Mouse (Mus musculus) mature B cell (primary cell): ENCODE results near the gene Rufy2.

Experiments used
- in situ Hi-C: fragments of 300-500 bp; cut with MboI; formaldehyde crosslinking; loops from 2 replicates; pipeline ENCODE4 v1.14.3; 2019

Rufy2 gene

DNA sequence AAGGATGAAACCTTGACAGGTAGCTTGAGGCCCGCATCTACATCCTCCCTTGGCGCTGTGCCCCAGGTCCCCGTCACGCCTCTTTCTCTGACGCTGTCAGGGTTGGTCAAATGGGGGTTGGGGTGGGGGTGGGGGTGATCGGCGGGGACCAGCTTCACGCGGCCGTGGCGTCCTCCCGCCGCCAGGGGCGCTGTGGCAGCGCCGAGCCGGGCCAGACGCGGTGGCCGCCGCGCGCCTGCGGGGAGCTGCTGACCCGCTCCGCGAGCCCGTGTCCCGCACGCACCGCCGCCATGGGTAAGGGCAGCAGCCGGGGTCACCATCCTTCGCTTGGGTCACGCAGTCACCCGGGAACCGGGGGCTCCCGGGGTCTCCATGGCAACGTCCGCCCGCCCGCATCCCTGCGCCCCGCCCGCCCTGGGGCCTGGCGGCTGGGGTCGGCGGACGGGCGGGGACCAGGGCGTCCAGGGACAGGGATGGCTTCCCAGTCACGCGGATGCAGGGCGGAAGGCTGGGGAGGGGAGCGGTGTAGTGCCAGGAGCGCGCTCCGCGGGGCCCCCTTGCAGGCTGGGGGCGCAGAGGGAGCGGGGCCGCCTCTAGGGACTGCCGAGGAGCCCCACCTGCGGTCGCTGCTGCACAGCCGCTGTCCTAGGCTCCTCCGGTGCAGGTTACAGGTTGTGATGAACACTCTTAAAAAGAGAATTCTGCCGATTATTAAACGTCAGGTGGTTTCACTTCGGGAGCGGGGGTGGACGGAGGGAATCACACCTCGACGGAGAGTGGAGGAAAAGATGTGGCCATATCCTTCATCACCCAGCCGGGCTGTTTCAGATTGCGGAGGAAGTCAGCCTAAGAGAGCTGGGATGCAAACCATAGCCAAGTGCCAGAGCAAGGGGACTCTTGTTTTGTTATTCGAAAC is at the start of gene Rufy2:
Gene Rufy2 (plus strand): TSS at position 185 of the 916 bp plus-strand sequence.
- in situ Hi-C loops = no loop called here

DNA sequence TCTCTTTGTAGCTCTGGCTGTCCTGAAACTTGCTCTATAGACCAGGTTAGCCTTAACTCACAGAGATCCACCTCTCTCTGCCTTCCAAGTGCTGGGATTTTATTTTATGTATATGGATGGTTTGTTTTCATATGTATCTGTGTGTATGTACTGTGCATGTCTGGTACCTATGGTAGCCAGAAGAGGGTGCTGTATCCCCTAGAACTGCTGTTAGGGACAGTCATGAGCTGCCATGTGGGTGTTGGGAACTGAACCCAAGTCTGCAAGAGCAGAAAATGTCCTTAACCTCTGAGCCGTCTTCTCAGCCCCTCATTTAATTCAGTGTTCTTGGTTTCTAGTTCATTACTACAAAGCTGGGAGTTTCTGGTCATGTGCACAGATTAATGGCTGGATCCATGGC is 47.6 kb upstream of the Rufy2 start:
- in situ Hi-C loops = no loop called here

DNA sequence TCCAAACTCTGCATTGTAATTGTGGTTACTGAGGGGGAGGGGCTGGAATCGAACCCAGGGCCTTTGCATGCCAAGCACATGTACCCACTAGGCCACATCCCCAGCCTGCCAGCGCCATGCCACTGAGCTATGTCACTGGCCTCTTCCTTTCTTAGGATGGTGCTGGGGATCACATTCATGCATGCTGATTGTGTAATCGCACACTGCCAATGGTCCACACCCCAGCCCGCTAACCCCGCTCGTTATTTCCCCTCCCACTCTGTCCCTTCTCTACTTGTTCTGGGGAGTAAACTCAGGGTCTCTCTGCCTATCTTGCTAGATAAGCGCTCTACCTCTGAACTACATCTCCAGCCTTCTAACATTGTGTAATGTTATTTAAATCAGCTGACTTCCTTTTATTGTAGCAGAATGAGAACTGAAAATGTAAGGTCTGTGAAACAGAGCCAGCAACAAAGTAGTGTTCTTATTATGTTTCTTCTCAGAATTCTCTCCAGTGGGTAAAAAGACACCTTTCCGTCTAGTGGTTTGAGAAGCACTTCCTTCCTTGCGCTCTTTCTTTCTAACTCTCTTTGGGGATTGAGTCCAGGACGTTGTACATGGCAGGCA is 34.9 kb upstream of the Rufy2 start:
- in situ Hi-C loops = no loop called here

DNA sequence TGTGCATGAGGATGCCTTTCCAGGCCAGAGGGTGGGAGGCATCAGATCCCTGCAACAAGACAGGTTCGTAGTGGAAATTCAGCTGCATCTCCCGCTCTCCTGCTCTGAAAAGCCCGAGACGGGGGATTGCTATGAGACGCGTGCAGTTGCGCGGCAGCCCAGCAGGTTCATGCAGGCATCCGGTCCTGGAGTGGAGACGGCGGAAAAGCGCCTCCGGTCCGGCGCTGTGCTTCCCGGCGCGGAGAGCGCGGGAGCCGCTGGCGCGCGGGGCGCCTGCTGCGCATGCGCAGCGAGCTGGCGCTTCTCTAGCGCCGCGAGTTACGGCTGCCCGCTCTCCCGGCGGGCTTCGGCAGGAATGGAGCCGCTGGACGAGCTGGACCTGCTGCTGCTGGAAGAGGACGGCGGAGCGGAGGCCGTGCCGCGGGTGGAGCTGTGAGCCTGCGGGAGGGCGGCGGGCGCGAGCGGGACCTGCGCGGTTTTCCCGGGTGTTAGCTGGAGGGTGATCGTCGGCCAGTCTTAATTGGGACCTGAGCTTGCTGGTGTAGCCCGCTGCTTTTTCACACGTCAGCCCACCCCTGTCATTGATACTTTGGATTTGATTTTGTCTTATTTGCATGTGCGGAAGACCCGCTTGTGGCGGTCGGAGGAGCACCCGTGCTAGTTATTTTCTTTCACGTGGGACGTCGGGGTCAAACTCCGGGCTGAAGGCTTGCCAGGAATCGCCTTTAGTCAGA is 33.1 kb upstream of the Rufy2 start, which contains the start of gene Dna2:
Gene Dna2 (plus strand): TSS at position 289 of the 734 bp plus-strand sequence.
- in situ Hi-C loops = no loop called here

DNA sequence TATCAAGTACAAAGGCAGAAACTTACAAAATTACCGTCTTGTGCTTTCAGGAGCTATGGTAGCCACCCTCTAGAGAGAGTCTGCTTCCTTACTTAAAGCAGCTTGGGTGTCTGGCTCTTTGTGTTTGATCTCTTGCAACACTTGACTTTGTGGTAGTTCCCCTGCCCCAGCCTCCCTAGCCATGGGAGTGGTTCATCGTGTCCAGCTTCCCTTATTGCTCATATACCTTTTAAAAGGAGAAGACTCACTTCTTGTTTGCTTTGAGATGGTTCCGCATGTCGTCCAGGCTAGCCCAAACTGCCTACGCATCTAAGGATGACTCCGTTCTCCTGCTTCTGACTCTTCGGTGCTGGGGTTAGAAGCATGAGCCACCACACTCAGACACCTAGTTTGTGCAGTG is 31.5 kb upstream of the Rufy2 start:
- in situ Hi-C loops = no loop called here

DNA sequence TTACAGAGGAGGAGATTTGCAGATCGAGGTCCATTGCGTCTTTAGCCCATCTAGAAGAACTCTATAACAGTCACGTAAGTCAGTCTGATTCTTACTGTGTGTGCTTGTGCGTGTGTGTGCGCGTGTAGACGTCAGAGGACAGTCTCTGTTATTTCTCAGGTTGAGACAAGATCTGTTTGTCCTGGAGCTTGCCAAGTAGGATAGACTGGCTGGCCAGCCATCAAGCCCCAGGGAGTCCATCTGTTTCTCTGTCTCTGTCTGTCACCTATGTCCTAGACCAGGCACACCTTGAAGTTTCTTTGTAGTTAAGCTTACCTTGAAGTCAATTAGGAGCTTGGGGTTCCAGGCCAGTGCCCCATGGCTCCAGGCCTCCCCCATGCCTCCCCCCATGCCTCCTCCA is 16.1 kb upstream of the Rufy2 start:
- in situ Hi-C loops = no loop called here

DNA sequence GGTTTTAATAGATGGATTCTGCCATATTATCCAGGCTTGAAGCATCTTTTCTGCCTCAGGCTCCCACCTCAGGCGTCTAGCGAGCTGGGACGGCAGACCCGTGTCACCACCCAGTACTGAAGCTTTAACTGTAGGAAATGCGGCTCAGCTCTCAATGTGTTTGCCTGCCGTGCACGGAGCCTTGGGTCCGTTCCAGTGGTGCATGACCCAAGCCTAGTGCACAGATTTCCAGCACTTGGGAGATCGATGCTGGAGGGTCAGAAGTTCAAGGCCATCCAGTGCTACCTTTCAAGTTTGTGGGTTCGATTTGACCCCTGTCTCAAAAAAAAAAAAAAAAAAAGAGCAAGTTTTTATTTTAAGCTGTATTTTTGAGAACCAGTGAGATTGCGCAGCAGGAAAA is 14.2 kb upstream of the Rufy2 start:
- in situ Hi-C loops = no loop called here

DNA sequence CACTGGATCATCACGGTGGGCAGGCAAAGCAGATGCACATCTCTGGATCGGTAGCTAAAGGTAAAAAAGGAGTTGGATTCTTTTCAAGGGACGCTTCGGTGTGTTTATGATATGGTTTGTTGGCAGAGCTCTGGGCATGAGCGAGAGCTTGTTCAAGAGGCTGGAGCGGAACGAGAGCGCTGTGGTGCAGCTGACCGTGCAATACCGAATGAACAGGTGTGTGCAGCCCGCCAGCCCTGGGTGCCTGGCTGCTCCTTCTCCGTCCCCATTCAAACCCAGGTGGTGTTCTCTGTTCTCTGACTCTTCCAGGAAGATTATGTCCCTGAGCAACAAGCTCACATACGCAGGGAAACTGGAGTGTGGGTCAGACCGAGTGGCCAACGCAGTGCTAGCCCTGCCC is 13.7 kb upstream of the Rufy2 start:
- in situ Hi-C loops = no loop called here

DNA sequence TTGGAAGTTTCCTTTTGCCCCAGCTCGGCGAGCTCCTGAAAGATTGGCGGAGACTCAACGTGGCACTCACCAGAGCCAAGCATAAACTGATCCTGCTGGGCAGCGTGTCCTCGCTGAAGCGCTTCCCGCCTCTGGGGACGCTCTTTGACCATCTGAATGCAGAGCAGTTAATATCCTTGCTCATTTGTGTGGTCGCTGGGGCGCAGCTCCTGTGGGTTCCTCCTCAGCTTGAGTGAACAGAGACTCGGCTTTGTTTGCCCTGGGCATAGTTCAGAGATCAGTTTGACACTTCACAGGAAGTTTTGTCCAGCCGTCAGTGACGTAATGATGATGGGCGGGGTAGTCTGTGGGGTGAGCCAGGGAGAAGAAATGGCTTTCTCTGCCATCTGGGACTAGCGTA is 8.2 kb upstream of the Rufy2 start:
- in situ Hi-C loops = no loop called here

DNA sequence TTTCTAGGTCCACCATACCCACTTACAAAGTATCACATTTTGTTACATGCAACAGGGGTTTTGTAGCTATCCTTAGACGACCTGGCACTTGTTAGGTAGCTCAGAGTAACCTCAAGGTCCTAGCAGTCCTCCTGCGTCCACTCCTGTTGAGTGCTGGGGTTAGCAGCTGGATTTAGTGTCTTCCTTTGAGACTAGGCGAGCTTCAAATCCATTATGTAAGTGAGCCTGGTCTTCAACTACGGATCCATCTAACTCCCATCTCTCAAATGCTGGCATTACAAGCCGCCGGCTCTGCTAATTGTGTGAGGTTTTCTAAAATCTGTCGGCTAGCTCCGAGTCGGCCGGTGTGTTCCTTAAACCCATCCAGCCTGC is 370 bp upstream of the Rufy2 start:
- in situ Hi-C loops = no loop called here

DNA sequence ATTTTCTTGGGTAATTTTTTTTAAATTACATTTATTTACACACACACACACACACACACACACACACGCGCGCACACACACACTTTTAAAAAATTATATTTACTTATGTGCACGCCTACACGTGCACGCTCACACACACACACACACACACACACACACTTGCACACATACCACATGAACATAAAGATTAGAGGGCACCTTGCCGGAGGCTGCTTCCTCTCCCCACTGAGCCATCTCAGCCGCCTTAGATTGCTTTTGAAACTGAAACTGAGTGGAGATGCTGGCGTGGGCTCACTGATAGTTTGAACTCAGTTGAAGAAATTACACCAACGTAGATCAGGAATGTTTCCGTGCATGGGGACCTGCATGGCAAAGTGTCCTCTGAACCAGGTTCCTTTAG is 4.0 kb downstream of the Rufy2 start:
- in situ Hi-C loops = no loop called here

DNA sequence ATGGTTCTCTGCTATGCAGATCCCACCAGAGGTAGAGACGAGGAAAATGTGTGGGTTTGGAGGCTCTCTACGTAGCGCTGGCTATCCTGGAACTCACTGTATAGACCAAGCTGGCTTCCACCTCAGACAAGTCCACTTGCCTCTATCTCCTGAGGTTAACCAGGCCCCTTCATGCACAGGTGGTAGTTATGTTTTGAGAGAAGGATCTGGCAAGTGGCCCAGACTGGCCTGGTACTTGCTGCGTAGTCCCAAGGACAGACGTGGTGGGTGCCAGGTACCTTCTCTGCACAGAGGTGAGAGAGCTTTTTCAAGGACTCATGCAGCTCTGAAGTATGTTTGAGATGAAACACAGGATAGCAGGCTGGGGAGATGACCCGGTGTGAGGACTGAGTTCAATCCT is 4.5 kb downstream of the Rufy2 start:
- in situ Hi-C loops = no loop called here

DNA sequence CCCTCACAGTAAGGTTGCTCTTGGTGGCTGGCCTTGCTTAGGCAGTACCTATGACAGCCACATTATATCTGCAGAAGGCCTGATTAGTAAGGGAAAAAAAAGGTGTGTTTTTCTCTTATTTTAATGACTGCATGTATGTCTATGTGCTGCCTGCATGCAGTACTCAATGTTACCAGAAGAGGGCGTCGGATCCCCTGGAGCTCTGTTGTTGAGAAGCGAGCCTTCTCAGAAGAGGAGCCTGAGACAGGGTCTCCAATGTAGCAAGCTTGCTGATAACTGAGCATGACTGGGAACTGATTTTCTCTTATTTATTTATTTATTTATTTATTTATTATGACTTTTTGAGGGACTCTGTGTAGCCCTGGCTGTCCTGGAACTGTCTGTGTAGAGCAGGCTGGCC is 7.3 kb downstream of the Rufy2 start:
- in situ Hi-C loops = no loop called here

DNA sequence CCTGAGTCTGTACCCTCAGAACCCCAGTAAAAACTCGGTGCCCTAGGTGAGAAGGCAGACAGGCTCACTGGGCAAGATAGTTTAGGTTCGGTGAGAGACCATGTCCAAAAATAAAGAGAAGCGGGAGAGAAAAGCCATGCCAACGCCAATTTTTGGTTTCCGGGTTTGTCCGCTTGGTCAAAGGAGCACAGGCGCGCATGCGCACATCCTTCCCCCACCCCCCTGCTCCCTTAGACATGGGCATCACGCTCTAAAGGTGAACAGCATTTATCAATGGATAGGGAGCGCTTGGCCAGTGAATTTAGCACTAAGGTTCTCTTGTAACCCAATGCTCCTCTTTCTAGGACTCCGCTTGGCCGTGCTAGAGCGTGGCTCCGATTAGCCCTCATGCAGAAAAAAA is 10.6 kb downstream of the Rufy2 start:
- in situ Hi-C loops = no loop called here

DNA sequence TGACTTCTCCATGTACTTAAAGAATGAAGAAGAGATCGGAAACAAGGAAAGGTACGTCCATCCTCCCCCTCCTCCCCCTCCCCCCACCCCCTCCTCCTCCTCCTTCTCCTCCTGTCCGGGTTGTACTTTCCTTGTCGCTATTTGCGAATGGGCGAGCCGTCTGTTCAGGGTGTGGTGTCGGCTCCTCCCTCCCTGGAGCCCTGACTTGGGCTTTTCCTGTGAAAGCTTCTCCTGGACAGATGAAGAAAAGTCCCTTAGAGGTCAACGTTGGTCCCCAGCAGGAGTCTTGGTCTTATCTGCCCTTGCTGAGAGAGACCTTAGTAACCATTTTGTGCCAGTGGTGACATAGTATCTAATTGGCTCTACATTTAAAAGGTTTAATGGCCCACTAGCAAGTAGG is 14.0 kb downstream of the Rufy2 start:
- in situ Hi-C loops = no loop called here

DNA sequence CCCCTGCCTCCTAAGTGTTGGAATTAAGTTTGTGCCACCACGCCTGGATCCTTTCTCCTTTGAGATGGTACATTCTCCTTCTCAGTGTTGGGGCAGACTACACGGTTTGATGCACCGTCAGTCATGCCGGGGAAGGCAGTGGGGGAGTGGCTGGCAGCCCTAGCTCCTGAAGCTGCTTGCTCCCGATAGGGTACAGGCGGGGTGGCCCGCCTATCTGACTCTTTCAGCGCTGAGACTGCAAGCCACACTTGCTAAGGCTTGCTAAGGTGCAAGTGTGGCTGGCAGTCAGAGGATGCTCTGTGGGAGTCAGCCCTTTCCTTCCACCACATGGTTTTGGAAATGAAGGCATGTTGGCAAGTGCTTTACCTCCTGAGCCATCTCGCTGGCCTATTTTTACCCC is 20.6 kb downstream of the Rufy2 start:
- in situ Hi-C loops = no loop called here

DNA sequence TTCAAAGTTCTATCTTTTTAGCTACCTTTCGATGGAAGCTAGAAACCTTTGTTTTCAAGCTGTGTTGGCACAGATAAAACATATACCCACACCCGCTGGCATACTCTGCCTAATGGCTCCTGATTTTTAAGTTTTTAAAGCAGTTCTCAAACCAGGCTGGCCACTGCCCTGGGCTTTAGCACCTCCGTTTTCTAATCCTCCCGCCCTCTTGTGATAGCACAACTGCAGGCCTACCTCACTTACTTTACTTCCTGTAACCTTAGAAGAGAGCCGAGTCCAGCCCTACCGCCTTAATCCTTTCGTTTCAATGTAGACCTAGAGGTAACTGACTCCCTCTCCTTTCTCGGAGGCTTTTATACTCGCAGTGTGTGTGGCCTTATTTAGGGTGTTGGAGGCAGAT is 23.2 kb downstream of the Rufy2 start:
- in situ Hi-C loops = no loop called here

DNA sequence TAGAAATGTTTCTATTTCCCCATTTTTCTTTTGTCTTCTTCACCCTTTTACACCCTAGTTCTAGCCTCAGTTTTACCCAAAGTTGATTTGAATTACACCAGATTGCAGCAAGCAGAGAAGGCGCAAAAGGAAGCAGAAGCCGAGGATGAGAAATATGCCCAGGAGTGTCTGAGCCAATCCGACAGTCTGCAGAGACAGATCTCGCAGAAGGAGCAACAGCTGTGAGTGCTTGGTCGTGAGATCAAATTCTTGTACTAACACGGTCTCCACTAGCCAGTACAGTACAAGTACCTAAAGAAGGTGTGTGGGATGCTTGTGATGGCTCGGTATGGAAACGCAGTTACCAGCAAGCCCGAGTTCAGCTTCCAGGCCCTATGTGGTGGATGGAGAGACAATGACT is 24.5 kb downstream of the Rufy2 start:
- in situ Hi-C loops = no loop called here

DNA sequence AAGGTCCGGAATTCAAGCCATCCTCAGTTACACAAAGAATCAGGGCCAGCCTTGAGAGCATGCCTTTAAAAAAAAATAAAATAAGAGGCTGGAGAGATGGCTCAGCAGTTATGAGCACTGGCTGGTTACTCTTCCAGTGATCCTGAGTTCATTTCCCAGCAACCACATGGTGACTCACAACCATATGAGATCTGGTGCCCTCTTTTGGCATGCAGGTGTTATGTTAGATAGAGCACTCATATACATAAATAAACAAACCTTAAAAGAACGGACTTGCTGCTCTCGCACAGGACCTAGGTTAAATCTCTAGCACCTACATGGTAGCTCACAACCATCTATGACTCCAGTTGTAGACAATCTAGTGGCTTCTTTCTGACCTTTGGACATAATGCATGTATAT is 28.2 kb downstream of the Rufy2 start:
- in situ Hi-C loops = no loop called here

DNA sequence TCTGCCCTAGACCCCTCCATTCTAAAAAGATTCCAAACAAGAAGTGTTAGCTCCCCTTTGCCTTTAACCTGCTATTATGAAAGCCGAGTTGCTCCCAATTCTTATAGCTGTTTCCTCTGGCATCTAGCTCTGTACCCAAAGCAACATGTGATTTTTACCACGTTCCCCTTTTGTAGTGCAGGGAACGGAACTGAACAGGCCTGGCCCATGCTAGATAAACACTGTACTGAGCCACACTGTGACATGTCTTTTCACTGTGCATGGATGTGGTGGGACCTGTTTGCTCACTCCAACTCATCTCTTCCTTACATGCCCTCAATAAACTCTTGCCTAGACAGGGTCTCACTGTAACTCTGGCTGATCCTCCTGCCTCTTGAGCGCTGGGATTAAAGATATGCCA is 30.2 kb downstream of the Rufy2 start:
- in situ Hi-C loops = no loop called here

DNA sequence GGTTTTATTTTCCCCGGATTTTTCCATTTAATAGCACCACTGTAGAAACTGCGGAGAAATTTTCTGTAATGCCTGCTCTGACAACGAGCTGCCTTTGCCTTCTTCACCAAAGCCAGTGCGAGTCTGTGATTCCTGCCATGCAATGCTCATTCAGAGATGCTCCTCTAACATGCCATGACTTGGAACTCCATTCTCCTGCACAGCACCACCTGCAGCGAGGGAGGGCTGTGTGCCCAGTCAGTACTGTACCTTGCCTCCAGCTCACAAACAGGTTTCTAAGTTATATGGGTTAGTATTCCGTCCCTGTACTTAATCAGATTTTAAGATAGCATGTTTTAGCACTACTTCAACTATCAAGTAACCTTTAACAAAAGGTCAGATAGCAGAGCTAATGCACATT is 31.5 kb downstream of the Rufy2 start:
- in situ Hi-C loops = no loop called here

DNA sequence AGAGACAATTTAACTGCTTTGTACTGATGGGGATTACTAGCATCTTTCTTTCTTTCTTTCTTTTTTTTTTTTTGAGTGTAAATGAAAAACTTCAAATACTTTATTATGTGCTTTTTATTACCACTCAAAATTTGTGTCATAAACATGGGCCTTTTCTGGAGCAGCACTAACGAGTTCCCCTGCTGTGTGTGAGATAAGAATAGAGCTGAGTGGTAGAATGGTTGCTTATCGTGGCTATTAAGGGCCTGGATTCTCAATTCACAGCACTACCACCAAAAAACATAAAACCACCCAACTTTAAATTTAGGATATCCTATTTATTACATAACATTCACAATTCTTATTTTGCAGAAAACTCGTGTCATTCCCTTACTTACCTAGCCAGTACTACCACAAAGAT is 33.5 kb downstream of the Rufy2 start:
- in situ Hi-C loops = no loop called here

DNA sequence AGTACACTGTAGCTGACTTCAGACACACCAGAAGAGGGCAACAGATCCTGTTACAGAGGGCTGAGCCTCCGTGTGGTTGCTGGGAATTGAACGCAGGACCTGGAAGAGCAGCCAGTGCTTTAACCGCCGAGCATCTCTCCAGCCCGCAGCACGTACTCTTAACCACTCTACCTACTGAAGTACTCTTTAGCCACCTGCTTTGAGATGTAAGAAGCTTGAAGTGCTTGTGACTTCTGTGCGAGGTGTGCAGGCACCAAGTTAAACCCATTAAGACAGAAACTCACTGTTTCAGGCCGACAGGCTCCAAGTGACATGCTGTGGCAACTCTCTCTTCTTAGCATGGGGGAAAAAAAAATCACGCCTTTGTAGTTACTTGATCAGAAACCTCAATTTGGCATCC is 34.1 kb downstream of the Rufy2 start:
- in situ Hi-C loops = no loop called here
